In genomic region chr2:51981630-51982029, GRCm38 (mm10) we compare ENCODE assay signal across 8 mouse cellular contexts. TPM values are rescaled to one million over a fixed set of nuclear protein-coding genes. Genes with fewer than 3 reads are reported as not detected.
DNase-seq lines count a peak whose midpoint lies in the region; ATAC-seq and TF ChIP-seq lines count a peak whose summit lies in the region.

No protein-coding gene starts in this region.

- H3K9me3 ChIP-seq in intestine, embryonic 15.5 days, result peaks cover 6% of the 10 kb centered on the region; the same call in 1 of the 2 replicates
- peaks cover 3% of the 10 kb centered on the region; the same call in 1 of the 2 replicates for H3K9me3 ChIP-seq in liver, postnatal 0 days (ENCODE audit: low read length)

- 0 out of 2 replicates have a peak overlapping the region, but pooled peaks have one; percentile 26 for H3K4me2 ChIP-seq in intestine, embryonic 15.5 days (replicated peaks)
- H3K4me2 ChIP-seq in liver, postnatal 0 days (ENCODE audit: low read depth, low read length), result peak overlapping the region; percentile 54

- H3K27me3 ChIP-seq in intestine, embryonic 15.5 days (replicated peaks), result no peaks in the 10 kb centered on the region
- no peaks in the 10 kb centered on the region for H3K27me3 ChIP-seq in liver, postnatal 0 days (ENCODE audit: insufficient read depth, low read length)

- no peak overlapping the region for H3K4me3 ChIP-seq in embryonic fibroblast, embryonic 13.5 days (ENCODE audit: insufficient read depth, low read length)
- H3K4me3 ChIP-seq in intestine, embryonic 15.5 days (replicated peaks), result no peak overlapping the region
- peak overlapping the region; percentile 14; the same call in 1 of the 2 replicates for H3K4me3 ChIP-seq in liver, postnatal 0 days (ENCODE audit: low read depth, low read length)

- TF ChIP-seq EP300 in liver, postnatal 0 days (IDR thresholded peaks at IDR 0.05; ENCODE audit: low read depth), result no peak

- peak; percentile 9 for DNase-seq in gastrocnemius, postnatal 10 days
- DNase-seq in gastrocnemius, postnatal 25 days, result no peak
- DNase-seq in liver, postnatal 0 days, result peak; percentile 15
- no peak for DNase-seq in urinary bladder, postnatal 14 days (ENCODE audit: low spot score)
- DNase-seq in yolk sac, embryonic 10.5 days (ENCODE audit: low spot score), result no peak
- DNase-seq in MN1 (ENCODE audit: low spot score), result no peak

- TF ChIP-seq POLR2A in embryonic fibroblast, embryonic 13.5 days (IDR thresholded peaks at IDR 0.05; ENCODE audit: low read depth, low read length), result no peak

- TF ChIP-seq CTCF in embryonic fibroblast, embryonic 13.5 days (IDR thresholded peaks at IDR 0.05; ENCODE audit: borderline replicate concordance, insufficient read depth, low read length), result no peak
- no peak for TF ChIP-seq CTCF in liver, postnatal 0 days (IDR thresholded peaks at IDR 0.05; ENCODE audit: low read depth)

- H3K27ac ChIP-seq in embryonic fibroblast, embryonic 13.5 days (ENCODE audit: insufficient read depth, low read length), result peak overlapping the region; percentile 55; the same call in 1 of the 2 replicates
- H3K27ac ChIP-seq in intestine, embryonic 15.5 days, result peak overlapping the region; percentile 36; the same call in 1 of the 2 replicates
- H3K27ac ChIP-seq in liver, postnatal 0 days (ENCODE audit: low read depth), result 0 out of 2 replicates have a peak overlapping the region, but pooled peaks have one; percentile 7

- H3K4me1 ChIP-seq in embryonic fibroblast, embryonic 13.5 days (ENCODE audit: control insufficient read depth, insufficient read depth, low read length), result peaks cover 9% of the 10 kb centered on the region; the same call in 1 of the 2 replicates
- no peaks in the 10 kb centered on the region for H3K4me1 ChIP-seq in intestine, embryonic 15.5 days (replicated peaks)
- H3K4me1 ChIP-seq in liver, postnatal 0 days (ENCODE audit: insufficient read depth), result no peaks in the 10 kb centered on the region

- H3K36me3 ChIP-seq in intestine, embryonic 15.5 days, result no peaks in the 10 kb centered on the region
- H3K36me3 ChIP-seq in liver, postnatal 0 days (replicated peaks; ENCODE audit: insufficient read depth, low read length), result no peaks in the 10 kb centered on the region

- 35% methylated on average over 11 of the region's 11 CpGs for WGBS in intestine, embryonic 15.5 days
- 23% methylated on average over 11 of the region's 11 CpGs for WGBS in liver, postnatal 0 days (ENCODE audit: insufficient replicate concordance)

- no peak for ATAC-seq in intestine, embryonic 15.5 days
- no peak for ATAC-seq in liver, postnatal 0 days

- no peak overlapping the region for H3K9ac ChIP-seq in intestine, embryonic 15.5 days
- no peak overlapping the region for H3K9ac ChIP-seq in liver, postnatal 0 days (replicated peaks)

RNA-seq across cellular contexts. Expression of gene Nmi, which starts 8.3 kb away (rescaled TPM):
- total RNA-seq in gastrocnemius, postnatal 10 days (2021), result 1 to 10 TPM; 4.9 to 5.9 TPM
- total RNA-seq in gastrocnemius, postnatal 25 days (2021), result 1 to 10 TPM; 2.4 to 3.6 TPM
- polyA plus RNA-seq in embryonic fibroblast, embryonic 13.5 days (2011; ENCODE audit: insufficient read length, low read depth, missing spikeins), result 9.6 and 14.3 TPM in 2 replicates
- 16.9 and 21.6 TPM in 2 replicates for polyA plus RNA-seq in intestine, embryonic 15.5 days (2015; fragmentation: Nextera tagmentation; extraction: Ambion mirVana)
- polyA plus RNA-seq in liver, postnatal 0 days (2015; fragmentation: Nextera tagmentation; extraction: Ambion mirVana), result 23.0 and 26.7 TPM in 2 replicates

RNA-seq across cellular contexts. Expression of gene Rbm43, which starts 46.7 kb away (rescaled TPM):
- 1 to 10 TPM; 3.2 to 4.2 TPM for total RNA-seq in gastrocnemius, postnatal 10 days (2021)
- 1 to 10 TPM; 1.4 to 1.8 TPM for total RNA-seq in gastrocnemius, postnatal 25 days (2021)
- polyA plus RNA-seq in embryonic fibroblast, embryonic 13.5 days (2011; ENCODE audit: insufficient read length, low read depth, missing spikeins), result 20.3 and 21.7 TPM in 2 replicates
- 10.8 TPM in 2 replicates for polyA plus RNA-seq in intestine, embryonic 15.5 days (2015; fragmentation: Nextera tagmentation; extraction: Ambion mirVana)
- polyA plus RNA-seq in liver, postnatal 0 days (2015; fragmentation: Nextera tagmentation; extraction: Ambion mirVana), result 11.9 and 12.1 TPM in 2 replicates

RNA-seq across cellular contexts. Expression of gene Tnfaip6, which starts 56.2 kb away (rescaled TPM):
- total RNA-seq in gastrocnemius, postnatal 10 days (2021), result 1 to 10 TPM; 4.5 to 5.2 TPM
- 1 to 10 TPM; 1.2 to 1.8 TPM for total RNA-seq in gastrocnemius, postnatal 25 days (2021)
- 13.0 and 21.6 TPM in 2 replicates for polyA plus RNA-seq in embryonic fibroblast, embryonic 13.5 days (2011; ENCODE audit: insufficient read length, low read depth, missing spikeins)
- 2.5 and 3.6 TPM in 2 replicates for polyA plus RNA-seq in intestine, embryonic 15.5 days (2015; fragmentation: Nextera tagmentation; extraction: Ambion mirVana)
- polyA plus RNA-seq in liver, postnatal 0 days (2015; fragmentation: Nextera tagmentation; extraction: Ambion mirVana), result 0.22 and 0.34 TPM in 2 replicates

Comparison
In these comparisons a context has a peak if more than half of its experiments do, and no peak if none do; other contexts are left out.
1. DNase-seq: peak in gastrocnemius, postnatal 10 days (single experiment) and liver, postnatal 0 days (single experiment); none in gastrocnemius, postnatal 25 days (single experiment), urinary bladder, postnatal 14 days (single experiment), yolk sac, embryonic 10.5 days (single experiment) and MN1 (single experiment).
2. Peak in every context shown above with its lines, with median percentiles within 50 percentile points of each other: H3K27ac ChIP-seq.